Mouse (Mus musculus) myocyte (in vitro differentiated cells): ENCODE results near the gene Sox15.

ENCODE experiments used
- CEBPB ChIP-seq: IDR thresholded peaks from 2 replicates; pipeline ENCODE4 v1.6.1; 2011; ENCODE audit warnings: mild to moderate bottlenecking, moderate library complexity; ENCODE audit not compliant: poor library complexity, insufficient read depth, severe bottlenecking
- MAX ChIP-seq: IDR thresholded peaks from one replicate; pipeline ENCODE4 v1.6.1; 2011; ENCODE audit warnings: low read depth, mild to moderate bottlenecking, control low read depth
- MYOD1 ChIP-seq, 3 experiments: IDR thresholded peaks; one replicate each; pipeline ENCODE4 v1.6.1; 2011; ENCODE audit warnings: control low read depth in 2 of 3, low read depth in 2 of 3, mild to moderate bottlenecking in 2 of 3, moderate library complexity in 1 of 3; ENCODE audit not compliant: insufficient read length in 2 of 3, control insufficient read depth in 1 of 3
- MYOG ChIP-seq, 3 experiments: IDR thresholded peaks; one replicate each; pipeline ENCODE4 v1.6.1; 2011; ENCODE audit warnings: control low read depth in 2 of 3, low read depth in 2 of 3, mild to moderate bottlenecking in 2 of 3; ENCODE audit not compliant: insufficient read length in 2 of 3, control insufficient read depth in 1 of 3, insufficient read depth in 1 of 3
- POLR2A ChIP-seq: IDR thresholded peaks from one replicate; pipeline ENCODE4 v1.6.1; 2011; ENCODE audit warnings: low read depth, mild to moderate bottlenecking, control low read depth, moderate library complexity; ENCODE audit not compliant: insufficient read length
- POLR2AphosphoS2 ChIP-seq: IDR thresholded peaks from one replicate; pipeline ENCODE4 v1.6.1; 2011; ENCODE audit warnings: low read depth, control low read depth; ENCODE audit not compliant: insufficient read length
- REST ChIP-seq: IDR thresholded peaks from one replicate; pipeline ENCODE4 v1.6.1; 2011; ENCODE audit warnings: mild to moderate bottlenecking, control low read depth, moderate library complexity; ENCODE audit not compliant: insufficient read depth, insufficient read length
- SRF ChIP-seq: IDR thresholded peaks from one replicate; pipeline ENCODE4 v1.6.1; 2011; ENCODE audit warnings: low read depth; ENCODE audit not compliant: control insufficient read depth, insufficient read length
- TCF3 ChIP-seq: IDR thresholded peaks from one replicate; pipeline ENCODE4 v1.6.1; 2011; ENCODE audit warnings: low read depth, control low read depth; ENCODE audit not compliant: insufficient read length
- USF1 ChIP-seq: IDR thresholded peaks from one replicate; pipeline ENCODE4 v1.6.1; 2011; ENCODE audit warnings: low read depth, mild to moderate bottlenecking, control low read depth, moderate library complexity

GRCm38 (mm10) chr11:69680136-69680855 lies 25.2 kb downstream of the Sox15 start:
- TF ChIP-seq POLR2AphosphoS2: no peak
- TF ChIP-seq USF1: no peak
- TF ChIP-seq CEBPB: no peak
- no peak for TF ChIP-seq MYOD1 (IDR thresholded peaks at IDR 0.05; ENCODE audit: control insufficient read depth in 1 of 3, insufficient read length in 2 of 3, low read depth in 2 of 3)
- no peak for TF ChIP-seq POLR2A
- no peak for TF ChIP-seq MYOG (IDR thresholded peaks at IDR 0.05; ENCODE audit: control insufficient read depth in 1 of 3, insufficient read depth in 1 of 3, insufficient read length in 2 of 3, low read depth in 2 of 3)
- no peak for TF ChIP-seq REST
- TF ChIP-seq MAX: no peak
- no peak for TF ChIP-seq SRF
- no peak for TF ChIP-seq TCF3
